Mouse (Mus musculus) hindbrain, postnatal 0 days (tissue): ENCODE measurements around the gene Pnrc1. TPM values are rescaled to one million over a fixed set of nuclear protein-coding genes. Genes with fewer than 3 reads are reported as not detected.
A peak's percentile ranks its signal among the peaks of the same experiment; 100 is the strongest.

Experiments used
- ATAC-seq: fragments of 200-750 bp; cut with Nextera tagmentation; 2 replicates; pipeline ENCODE4 v1.8.0; 2017; ENCODE audit warnings: mild to moderate bottlenecking, moderate TSS enrichment, moderate library complexity
- DNase-seq: peaks from one replicate; pipeline ENCODE4 v3.0.0-alpha.2; 2015; ENCODE audit warnings: low spot score
- H3K27ac ChIP-seq: fragments of 300-500 bp; sonication (generic); 2 replicates; pipeline ENCODE4 v1.5.1; 2014; ENCODE audit warnings: mild to moderate bottlenecking
- H3K27me3 ChIP-seq: fragments of 300-500 bp; sonication (generic); 2 replicates; pipeline ENCODE4 v1.6.1; 2014; ENCODE audit warnings: low read length, mixed read lengths; ENCODE audit not compliant: insufficient read depth
- H3K36me3 ChIP-seq: fragments of 300-500 bp; sonication (generic); 2 replicates; pipeline ENCODE4 v1.6.1; 2014; ENCODE audit warnings: low read length, mixed read lengths; ENCODE audit not compliant: insufficient read depth
- H3K4me1 ChIP-seq: fragments of 300-500 bp; sonication (generic); 2 replicates; pipeline ENCODE4 v1.6.1; 2014; ENCODE audit warnings: antibody characterized with exemption, low read length, mixed read lengths; ENCODE audit not compliant: insufficient read depth
- H3K4me2 ChIP-seq: fragments of 300-500 bp; sonication (generic); 2 replicates; pipeline ENCODE4 v1.6.1; 2014; ENCODE audit warnings: low read depth, mild to moderate bottlenecking, low read length, moderate library complexity, mixed read lengths
- H3K4me3 ChIP-seq: fragments of 300-500 bp; sonication (generic); 2 replicates; pipeline ENCODE4 v1.5.1; 2014; ENCODE audit warnings: low read length
- H3K9ac ChIP-seq: fragments of 300-500 bp; sonication (generic); replicated peaks from 2 replicates; pipeline ENCODE4 v1.6.1; 2014; ENCODE audit warnings: mild to moderate bottlenecking, low read length, moderate library complexity, mixed read lengths
- H3K9me3 ChIP-seq: fragments of 300-500 bp; sonication (generic); 2 replicates; pipeline ENCODE4 v1.6.1; 2016; ENCODE audit warnings: low read length, mixed read lengths
- CTCF ChIP-seq: IDR thresholded peaks from 2 replicates; pipeline ENCODE4 v1.5.1; 2016; ENCODE audit warnings: antibody characterized with exemption, control low read depth, low read depth
- WGBS: fragments of 180-500 bp; shearing (Covaris S2); extraction: QIAGEN DNeasy Blood & Tissue Kit; methylation state at CpG from one replicate; pipeline ENCODE4 v1.1.7; 2014; 5-methylcytosine and 5-hydroxymethylcytosine counted together
- polyA plus RNA-seq: library from polyadenylated mRNA; unstranded; fragments of >200 nt; fragmentation: Nextera tagmentation; extraction: Ambion mirVana; gene quantifications from 2 replicates; pipeline ENCODE4 v1.2.1, GENCODE M21; 2015
- total RNA-seq: library from RNA; depleted of rRNA; stranded (reverse); fragments of >200 nt; gene quantifications from 2 replicates; pipeline ENCODE4 v1.2.3, GENCODE M21; 2014; rRNA removed

The Pnrc1 gene
- total and polyA plus RNA-seq, 2 experiments from 2014 or later, result 49.8 to 60.5 TPM

- Histone ChIP-seq H3K36me3 (no peaks in the 10 kb centered on the region), H3K27me3 (no peaks in the 10 kb centered on the region), H3K27ac (peak within 1 kb of the TSS; percentile 94), H3K4me3 (peak within 1 kb of the TSS; percentile 76), H3K9ac (peak within 1 kb of the TSS; percentile 91), H3K9me3 (no peaks in the 10 kb centered on the region), H3K4me1 (peaks cover 5% of the 10 kb centered on the region), H3K4me2 (peak within 1 kb of the TSS; percentile 96)
- TF ChIP-seq CTCF, result peak; percentile 5; the same call in 1 of the 2 replicates
- DNase-seq (peak; percentile 81), ATAC-seq (peak; percentile 89)
- WGBS, result 2% methylated on average over 63 of the region's 65 CpGs
These were observed 80.8 kb downstream of the Pnrc1 start, which contains the start of gene Srsf12 for GRCm38 (mm10) chr4:33208881-33209841. TSS of gene Srsf12 (plus strand) at chr4:33208991.

DNA sequence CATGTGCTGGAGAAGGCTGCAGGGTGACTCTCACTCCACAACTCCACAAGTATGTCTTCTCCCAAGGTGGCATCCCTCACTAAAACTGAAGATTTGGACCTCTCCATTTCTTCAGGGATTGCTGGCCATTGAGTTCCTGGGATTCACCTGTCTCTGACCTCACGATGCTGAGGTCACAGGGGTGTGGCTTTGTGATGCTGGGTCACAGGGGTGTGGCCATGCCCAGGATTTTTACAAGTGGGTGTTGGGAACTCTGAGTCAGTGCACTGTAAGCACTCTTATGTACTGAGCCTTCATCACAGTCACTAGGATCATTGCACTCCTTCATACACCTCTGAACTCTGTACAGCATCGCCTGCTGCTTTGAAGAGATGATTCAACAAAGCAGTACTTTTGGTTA lies 82.4 kb downstream of the Pnrc1 start:
- H3K9ac ChIP-seq, result no peak overlapping the region
- no peak overlapping the region for H3K27ac ChIP-seq
- no peak for ATAC-seq
- TF ChIP-seq CTCF, result no peak
- DNase-seq, result no peak
- whole genome bisulfite sequencing, result 73% methylated on average over 2 of the region's 2 CpGs
- no peaks in the 10 kb centered on the region for H3K27me3 ChIP-seq
- H3K36me3 ChIP-seq, result no peaks in the 10 kb centered on the region
- H3K4me1 ChIP-seq, result peaks cover 5% of the 10 kb centered on the region
- no peak overlapping the region for H3K4me3 ChIP-seq
- H3K9me3 ChIP-seq, result no peaks in the 10 kb centered on the region
- no peak overlapping the region for H3K4me2 ChIP-seq

DNA sequence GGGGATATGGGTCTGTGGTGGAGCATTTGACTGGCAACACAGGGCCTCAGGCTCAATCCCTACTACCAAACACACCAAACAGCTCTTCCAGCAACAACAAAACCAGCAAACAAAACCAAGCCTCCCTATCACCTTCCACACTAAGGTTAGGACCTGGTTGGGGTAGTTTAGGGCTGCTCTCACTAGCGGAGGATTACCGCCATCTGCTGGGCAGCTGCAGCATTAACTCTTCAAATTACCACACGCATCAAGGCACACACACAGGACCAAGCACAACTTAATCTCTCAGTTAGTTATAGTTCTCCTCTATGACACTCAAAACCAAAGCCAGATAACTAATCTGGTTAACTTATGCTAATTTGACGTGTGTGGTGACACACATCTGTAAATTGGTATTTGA lies 85.3 kb downstream of the Pnrc1 start:
- Histone ChIP-seq H3K9ac (no peak overlapping the region), H3K4me1 (peaks cover 5% of the 10 kb centered on the region), H3K4me3 (no peak overlapping the region), H3K36me3 (no peaks in the 10 kb centered on the region), H3K4me2 (no peak overlapping the region), H3K27me3 (no peaks in the 10 kb centered on the region), H3K27ac (no peak overlapping the region), H3K9me3 (0 out of 2 replicates have a peak, but pooled peaks cover 3% of the 10 kb centered on the region)
- DNase-seq (peak; percentile 75), ATAC-seq (no peak)
- TF ChIP-seq CTCF, result peak; percentile 87
- WGBS, result 6% methylated on average over 4 of the region's 4 CpGs

DNA sequence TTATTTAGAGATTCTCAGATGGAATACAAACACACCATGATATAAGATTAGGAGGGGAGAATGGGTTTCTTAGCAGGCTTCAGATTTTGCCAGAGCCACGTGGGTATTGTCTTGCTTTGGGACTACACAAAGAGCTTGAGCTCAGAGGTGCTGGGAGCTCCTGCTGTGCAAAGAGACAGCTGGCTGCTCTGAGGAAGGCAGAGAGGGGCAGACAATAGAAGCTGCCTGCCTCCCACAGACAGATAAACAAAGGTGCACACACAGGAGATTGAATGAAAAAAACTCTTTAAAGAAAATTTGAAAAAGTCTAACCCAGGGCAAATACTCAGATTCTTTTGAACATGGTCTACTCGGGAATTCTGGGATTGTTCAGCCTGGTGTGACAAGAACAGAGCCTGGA lies 91.8 kb downstream of the Pnrc1 start:
- H3K9ac ChIP-seq, result no peak overlapping the region
- no peak for DNase-seq
- no peak overlapping the region for H3K27ac ChIP-seq
- no peak for TF ChIP-seq CTCF
- 3% methylated on average over 2 of the region's 2 CpGs for WGBS
- no peak overlapping the region for H3K4me2 ChIP-seq
- no peaks in the 10 kb centered on the region for H3K4me1 ChIP-seq
- H3K36me3 ChIP-seq, result no peaks in the 10 kb centered on the region
- ATAC-seq, result no peak
- no peak overlapping the region for H3K4me3 ChIP-seq
- no peaks in the 10 kb centered on the region for H3K27me3 ChIP-seq
- 0 out of 2 replicates have a peak, but pooled peaks cover 3% of the 10 kb centered on the region for H3K9me3 ChIP-seq

Other genes with a start within 250 kb of the Pnrc1 start
- gene Gabrr2, start 227.2 kb downstream of the Pnrc1 start, total RNA-seq, result 0.37 and 5.0 TPM in 2 replicates
- 0.18 and 0.25 TPM in 2 replicates for gene Gabrr2, start 227.2 kb downstream of the Pnrc1 start, polyA plus RNA-seq
- gene Gabrr1, start 157.6 kb downstream of the Pnrc1 start, total RNA-seq, result 0.21 TPM in 1 of 2 replicates, not detected in the other
- gene Gabrr1, start 157.6 kb downstream of the Pnrc1 start, polyA plus RNA-seq, result 0.37 and 0.61 TPM in 2 replicates
- 12.1 and 13.2 TPM in 2 replicates for gene Pm20d2, start 100.4 kb downstream of the Pnrc1 start, total RNA-seq
- gene Pm20d2, start 100.4 kb downstream of the Pnrc1 start, polyA plus RNA-seq, result 3.4 and 3.6 TPM in 2 replicates
- gene Srsf12, start 81.2 kb downstream of the Pnrc1 start, total RNA-seq, result 53.6 and 56.6 TPM in 2 replicates
- 59.5 and 64.9 TPM in 2 replicates for gene Srsf12, start 81.2 kb downstream of the Pnrc1 start, polyA plus RNA-seq
- 11.3 and 12.8 TPM in 2 replicates for gene Rngtt, start 20.1 kb upstream of the Pnrc1 start, total RNA-seq
- gene Rngtt, start 20.1 kb upstream of the Pnrc1 start, polyA plus RNA-seq, result 13.5 and 15.0 TPM in 2 replicates